In genomic region chr12:106929161-106929560, GRCm38 (mm10) we compare ENCODE assay signal across 24 mouse cellular contexts.
DNase-seq lines count a peak whose midpoint lies in the region; ATAC-seq and TF ChIP-seq lines count a peak whose summit lies in the region.
"Had no signal": no experiment of that assay in that cellular context is flagged by ENCODE, and none has a peak within 500 bp of the region (broad histone marks: within the 10 kb centered on the region; RNA-seq: fewer than 3 reads in every experiment).

No protein-coding gene starts in this region.

- H3K27ac ChIP-seq in embryonic facial prominence, embryonic 13.5 days, result no peak overlapping the region
- H3K27ac ChIP-seq in embryonic facial prominence, embryonic 10.5 days (replicated peaks), result no peak overlapping the region
- no peak overlapping the region for H3K27ac ChIP-seq in layer of hippocampus, adult 2 months
- H3K27ac ChIP-seq in neural tube, embryonic 13.5 days (replicated peaks), result peak overlapping the region; percentile 66; the same call in 1 of the 2 replicates
- H3K27ac ChIP-seq in embryonic facial prominence, embryonic 15.5 days (replicated peaks), result 0 out of 2 replicates have a peak overlapping the region, but pooled peaks have one; percentile 51

- DNase-seq in embryonic facial prominence, embryonic 10.5 days (ENCODE audit: low spot score), result no peak
- no peak for DNase-seq in layer of hippocampus, adult 2 months (ENCODE audit: low spot score in 2 of 2)
- DNase-seq in layer of hippocampus, adult 18-20 months (ENCODE audit: low spot score in 2 of 2), result no peak
- DNase-seq in neural tube, embryonic 10.5 days (ENCODE audit: extremely low spot score, low spot score), result no peak
- DNase-seq in cerebellum, adult 8-10 months, result no peak
- DNase-seq: adrenal gland, adult 8-10 months; adrenal gland, postnatal 14 days; adrenal gland, postnatal 36 days; B cell, adult 2 months; cerebellum, adult 11 months; cerebellum, adult 18-20 months; cerebellum, adult 9-10 months; cerebellum, postnatal 10 days; cerebellum, postnatal 25 days had no signal

- H3K36me3 ChIP-seq in embryonic facial prominence, embryonic 13.5 days, result no peaks in the 10 kb centered on the region
- no peaks in the 10 kb centered on the region for H3K36me3 ChIP-seq in embryonic facial prominence, embryonic 10.5 days (replicated peaks)
- H3K36me3 ChIP-seq in neural tube, embryonic 13.5 days, result no peaks in the 10 kb centered on the region
- no peaks in the 10 kb centered on the region for H3K36me3 ChIP-seq in embryonic facial prominence, embryonic 15.5 days
- H3K36me3 ChIP-seq: G1E had no signal

- no peaks in the 10 kb centered on the region for H3K9me3 ChIP-seq in embryonic facial prominence, embryonic 13.5 days
- no peaks in the 10 kb centered on the region for H3K9me3 ChIP-seq in embryonic facial prominence, embryonic 10.5 days
- no peaks in the 10 kb centered on the region for H3K9me3 ChIP-seq in neural tube, embryonic 13.5 days
- H3K9me3 ChIP-seq in embryonic facial prominence, embryonic 15.5 days (replicated peaks), result no peaks in the 10 kb centered on the region

- TF ChIP-seq CTCF in layer of hippocampus, adult 2 months (conservative IDR thresholded peaks at IDR 0.05), result no peak

- no peak overlapping the region for H3K4me3 ChIP-seq in embryonic facial prominence, embryonic 13.5 days
- no peak overlapping the region for H3K4me3 ChIP-seq in embryonic facial prominence, embryonic 10.5 days
- H3K4me3 ChIP-seq in layer of hippocampus, adult 2 months, result peak overlapping the region; percentile 11; the same call in 1 of the 2 replicates
- no peak overlapping the region for H3K4me3 ChIP-seq in neural tube, embryonic 13.5 days
- H3K4me3 ChIP-seq in embryonic facial prominence, embryonic 15.5 days (replicated peaks), result 0 out of 2 replicates have a peak overlapping the region, but pooled peaks have one; percentile 3

- no peak overlapping the region for H3K9ac ChIP-seq in embryonic facial prominence, embryonic 13.5 days
- no peak overlapping the region for H3K9ac ChIP-seq in neural tube, embryonic 13.5 days
- H3K9ac ChIP-seq in embryonic facial prominence, embryonic 15.5 days, result no peak overlapping the region

- peaks cover 32% of the 10 kb centered on the region for H3K4me1 ChIP-seq in embryonic facial prominence, embryonic 13.5 days
- H3K4me1 ChIP-seq in embryonic facial prominence, embryonic 10.5 days, result peaks cover 16% of the 10 kb centered on the region
- peaks cover 27% of the 10 kb centered on the region for H3K4me1 ChIP-seq in neural tube, embryonic 13.5 days (replicated peaks)
- H3K4me1 ChIP-seq in embryonic facial prominence, embryonic 15.5 days, result peaks cover 33% of the 10 kb centered on the region

- 39% methylated on average over 13 of the region's 13 CpGs for WGBS in embryonic facial prominence, embryonic 13.5 days
- 83% methylated on average over 13 of the region's 13 CpGs for WGBS in embryonic facial prominence, embryonic 10.5 days
- 84% methylated on average over 13 of the region's 13 CpGs for WGBS in neural tube, embryonic 13.5 days
- 34% methylated on average over 13 of the region's 13 CpGs for WGBS in embryonic facial prominence, embryonic 15.5 days

- peak overlapping the region; percentile 9; the same call in 1 of the 2 replicates for H3K4me2 ChIP-seq in embryonic facial prominence, embryonic 13.5 days
- no peak overlapping the region for H3K4me2 ChIP-seq in neural tube, embryonic 13.5 days
- peak overlapping the region; percentile 21; the same call in 1 of the 2 replicates for H3K4me2 ChIP-seq in embryonic facial prominence, embryonic 15.5 days (replicated peaks)

- ATAC-seq in embryonic facial prominence, embryonic 13.5 days (ENCODE audit: insufficient number of reproducible peaks, insufficient read depth, low FRiP score, low TSS enrichment, low read depth), result no peak
- no peak for ATAC-seq in neural tube, embryonic 13.5 days (ENCODE audit: low read depth)
- ATAC-seq in embryonic facial prominence, embryonic 15.5 days (ENCODE audit: insufficient number of reproducible peaks, low FRiP score, low TSS enrichment, low read depth), result no peak
- ATAC-seq: activated CD4-positive, CD25-positive, alpha-beta regulatory T cell, adult 4 months; CD4-positive, CD25-positive, alpha-beta regulatory T cell, adult 4 months; forebrain, embryonic 14.5 days; forebrain, embryonic 16.5 days; Patski had no signal

- no peaks in the 10 kb centered on the region for H3K27me3 ChIP-seq in embryonic facial prominence, embryonic 13.5 days
- H3K27me3 ChIP-seq in embryonic facial prominence, embryonic 10.5 days (replicated peaks; ENCODE audit: low read depth, poor library complexity, severe bottlenecking), result no peaks in the 10 kb centered on the region
- no peaks in the 10 kb centered on the region for H3K27me3 ChIP-seq in neural tube, embryonic 13.5 days
- H3K27me3 ChIP-seq in embryonic facial prominence, embryonic 15.5 days, result no peaks in the 10 kb centered on the region
- H3K27me3 ChIP-seq: CH12.LX, Patski had no signal

Comparison
In these comparisons a context has a peak if more than half of its experiments do, and no peak if none do; other contexts are left out.
1. H3K27ac ChIP-seq: peak in neural tube, embryonic 13.5 days (single experiment) and embryonic facial prominence, embryonic 15.5 days (single experiment); none in embryonic facial prominence, embryonic 13.5 days (single experiment), embryonic facial prominence, embryonic 10.5 days (single experiment) and layer of hippocampus, adult 2 months (single experiment).
2. H3K4me3 ChIP-seq: peak in layer of hippocampus, adult 2 months (single experiment) and embryonic facial prominence, embryonic 15.5 days (single experiment); none in embryonic facial prominence, embryonic 13.5 days (single experiment), embryonic facial prominence, embryonic 10.5 days (single experiment) and neural tube, embryonic 13.5 days (single experiment).